Mouse (Mus musculus): ENCODE measurements around the gene Map3k1.
A peak's percentile ranks its signal among the peaks of the same experiment; 100 is the strongest.
"Not testable (repeated sequence)": the region's sequence is repeated elsewhere in the genome, so short reads cannot be mapped to it uniquely, and the experiment has no call there.

Map3k1 gene

GRCm38 (mm10) chr13:111726898-111727297, 81.9 kb downstream of the Map3k1 start:
- no peak for DNase-seq

- peak; percentile 89 for DNase-seq
These were observed 83.4 kb downstream of the Map3k1 start for GRCm38 (mm10) chr13:111725165-111726077.

GRCm38 (mm10) chr13:111724811-111725164, 84.0 kb downstream of the Map3k1 start:
- no peak for DNase-seq

- no peak for DNase-seq
These were observed 89.1 kb downstream of the Map3k1 start for GRCm38 (mm10) chr13:111719726-111720125.

- no peak for DNase-seq
These were observed 98.3 kb downstream of the Map3k1 start for GRCm38 (mm10) chr13:111710531-111710930.

- not testable (repeated sequence) for DNase-seq
These were observed 104.8 kb downstream of the Map3k1 start for GRCm38 (mm10) chr13:111703952-111704351.

GRCm38 (mm10) chr13:111703396-111703795, 105.4 kb downstream of the Map3k1 start:
- DNase-seq: no peak

All from right cerebral cortex, postnatal 4 days (tissue).